Mouse (Mus musculus) liver, embryonic 18 days (tissue): ENCODE data around the gene Acot9. TPM values are rescaled to one million over a fixed set of nuclear protein-coding genes. Genes with fewer than 3 reads are reported as not detected.

ENCODE experiments used
- polyA plus RNA-seq: library from polyadenylated mRNA; depleted of rRNA; stranded (reverse); fragments of >200 nt; gene quantifications from 2 replicates; pipeline ENCODE4 v1.2.3, GENCODE M21; 2012; rRNA removed

Acot9 gene
- 5.4 and 5.7 TPM in 2 replicates for polyA plus RNA-seq

GRCm38 (mm10) chrX:155262235-155262914 lies at the start of gene Acot9:
Gene Acot9, plus strand, starts transcription at chrX:155262443.

GRCm38 (mm10) chrX:155216271-155216670 lies 46.0 kb upstream of the Acot9 start, which contains the start of gene Sat1:
Gene Sat1, minus strand, starts transcription at chrX:155216449.

GRCm38 (mm10) chrX:155340654-155341053 lies 78.4 kb downstream of the Acot9 start, which contains the start of gene Prdx4:
Gene Prdx4, minus strand, starts transcription at chrX:155340754.

Other genes with a start within 250 kb of the Acot9 start
- gene Magea5, start 199.3 kb upstream of the Acot9 start, polyA plus RNA-seq = not detected in 2 replicates
- not detected in 2 replicates for gene Magea1, start 172.7 kb upstream of the Acot9 start, polyA plus RNA-seq
- gene Magea2, start 168.8 kb upstream of the Acot9 start, polyA plus RNA-seq = not detected in 2 replicates
- not detected in 2 replicates for gene Cldn34b2, start 134.0 kb upstream of the Acot9 start, polyA plus RNA-seq
- 67.4 and 72.4 TPM in 2 replicates for gene Sat1, start 46.0 kb upstream of the Acot9 start, polyA plus RNA-seq
- 163 and 187 TPM in 2 replicates for gene Prdx4, start 78.3 kb downstream of the Acot9 start, polyA plus RNA-seq